Mouse (Mus musculus) erythroblast, embryonic 14.5 days (primary cell): ENCODE measurements around the gene Fam129a.

Source experiments
- GATA1 ChIP-seq: IDR thresholded peaks from 2 replicates; pipeline ENCODE4 v1.6.1; 2012; ENCODE audit warnings: low read length, inconsistent platforms, mixed read lengths
- TAL1 ChIP-seq: IDR thresholded peaks from 3 replicates; pipeline ENCODE4 v1.6.1; 2012; ENCODE audit warnings: low read length, inconsistent platforms, mixed read lengths

DNA sequence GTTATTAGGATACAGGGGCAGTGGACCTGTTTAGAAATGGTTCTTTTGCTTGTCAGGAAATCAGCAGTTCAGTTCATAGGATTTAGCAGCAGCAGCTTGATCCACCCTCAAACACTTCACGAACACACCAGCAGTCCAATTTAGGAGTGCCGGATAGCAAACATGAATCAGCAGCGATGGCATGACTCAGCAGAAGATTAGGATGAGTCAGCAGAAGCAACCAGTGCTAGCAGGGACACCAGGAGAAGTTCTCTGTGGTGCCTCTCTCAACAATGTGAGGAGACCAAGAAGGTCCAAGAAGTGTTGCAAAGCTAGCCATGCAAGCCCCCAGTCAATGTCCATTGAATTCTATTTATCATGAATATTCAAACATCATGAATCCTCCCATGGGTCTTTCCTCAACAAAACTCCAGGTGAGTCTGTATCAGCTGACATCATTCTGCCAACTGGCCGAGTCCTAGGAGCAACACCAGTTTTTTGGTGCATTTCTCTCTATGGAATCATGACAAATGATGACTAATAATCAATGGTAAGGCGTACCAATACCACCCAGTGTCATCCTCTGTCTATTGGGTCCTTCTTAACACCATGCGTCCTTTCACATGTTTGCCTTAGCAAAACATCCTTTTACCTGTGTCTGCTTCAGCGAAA is 45.7 kb downstream of the Fam129a start:
- TF ChIP-seq TAL1 (no peak), GATA1 (no peak)
